Mouse (Mus musculus): ENCODE data around the gene Smndc1. TPM values are rescaled to one million over a fixed set of nuclear protein-coding genes. Genes with fewer than 3 reads are reported as not detected.

The Smndc1 gene
- 14.5 and 14.9 TPM in 2 replicates for polyA plus RNA-seq (2015; fragmentation: Nextera tagmentation; extraction: Ambion mirVana)

- H3K4me2 ChIP-seq (ENCODE audit: low read depth, low read length), result peak within 1 kb of the TSS; percentile 90
- peak within 1 kb of the TSS; percentile 99 for H3K9ac ChIP-seq (ENCODE audit: low read depth, low read length)
- H3K27me3 ChIP-seq (ENCODE audit: control insufficient read depth, insufficient read depth, low read depth, low read length), result no peaks in the 10 kb centered on the region
- H3K4me1 ChIP-seq (ENCODE audit: control insufficient read depth, low read depth, low read length), result peaks cover 24% of the 10 kb centered on the region
- no peaks in the 10 kb centered on the region for H3K9me3 ChIP-seq (replicated peaks; ENCODE audit: control insufficient read depth, low read length)
- peak within 1 kb of the TSS; percentile 100 for H3K4me3 ChIP-seq (ENCODE audit: low read depth, low read length)
- H3K36me3 ChIP-seq (ENCODE audit: control insufficient read depth, insufficient read depth), result peaks cover 21% of the 10 kb centered on the region
- peak; percentile 97 for ATAC-seq (ENCODE audit: low read depth)
- H3K27ac ChIP-seq (ENCODE audit: low read length), result peak within 1 kb of the TSS; percentile 98
- WGBS (ENCODE audit: insufficient replicate concordance), result under 1% methylated on average over 48 of the region's 48 CpGs
These were observed at the start of gene Smndc1 for GRCm38 (mm10) chr19:53390495-53391007. Gene Smndc1 (minus strand): TSS chr19:53390578.

- Histone ChIP-seq H3K27ac (ENCODE audit: low read length) (no peak overlapping the region), H3K4me3 (ENCODE audit: low read depth, low read length) (no peak overlapping the region), H3K9me3 (replicated peaks; ENCODE audit: control insufficient read depth, low read length) (no peaks in the 10 kb centered on the region), H3K9ac (ENCODE audit: low read depth, low read length) (no peak overlapping the region), H3K27me3 (ENCODE audit: control insufficient read depth, insufficient read depth, low read depth, low read length) (no peaks in the 10 kb centered on the region), H3K4me2 (ENCODE audit: low read depth, low read length) (no peak overlapping the region), H3K4me1 (ENCODE audit: control insufficient read depth, low read depth, low read length) (peaks cover 3% of the 10 kb centered on the region; the same call in 1 of the 2 replicates), H3K36me3 (ENCODE audit: control insufficient read depth, insufficient read depth) (no peaks in the 10 kb centered on the region)
- 64% methylated on average over 7 of the region's 7 CpGs for WGBS (ENCODE audit: insufficient replicate concordance)
- no peak for ATAC-seq (ENCODE audit: low read depth)
These were observed 49.0 kb upstream of the Smndc1 start for GRCm38 (mm10) chr19:53439340-53439739.

GRCm38 (mm10) chr19:53437991-53438390 lies 47.6 kb upstream of the Smndc1 start:
- H3K4me3 ChIP-seq (ENCODE audit: low read depth, low read length), result no peak overlapping the region
- WGBS (ENCODE audit: insufficient replicate concordance), result 49% methylated on average over 8 of the region's 8 CpGs
- H3K9ac ChIP-seq (ENCODE audit: low read depth, low read length), result no peak overlapping the region
- H3K27ac ChIP-seq (ENCODE audit: low read length), result no peak overlapping the region
- H3K4me1 ChIP-seq (ENCODE audit: control insufficient read depth, low read depth, low read length), result peaks cover 3% of the 10 kb centered on the region; the same call in 1 of the 2 replicates
- H3K36me3 ChIP-seq (ENCODE audit: control insufficient read depth, insufficient read depth), result no peaks in the 10 kb centered on the region
- no peaks in the 10 kb centered on the region for H3K9me3 ChIP-seq (replicated peaks; ENCODE audit: control insufficient read depth, low read length)
- H3K4me2 ChIP-seq (ENCODE audit: low read depth, low read length), result no peak overlapping the region
- no peaks in the 10 kb centered on the region for H3K27me3 ChIP-seq (ENCODE audit: control insufficient read depth, insufficient read depth, low read depth, low read length)
- ATAC-seq (ENCODE audit: low read depth), result no peak

- no peaks in the 10 kb centered on the region for H3K27me3 ChIP-seq (ENCODE audit: control insufficient read depth, insufficient read depth, low read depth, low read length)
- peaks cover 3% of the 10 kb centered on the region; the same call in 1 of the 2 replicates for H3K4me1 ChIP-seq (ENCODE audit: control insufficient read depth, low read depth, low read length)
- no peak overlapping the region for H3K9ac ChIP-seq (ENCODE audit: low read depth, low read length)
- H3K4me2 ChIP-seq (ENCODE audit: low read depth, low read length), result no peak overlapping the region
- no peaks in the 10 kb centered on the region for H3K9me3 ChIP-seq (replicated peaks; ENCODE audit: control insufficient read depth, low read length)
- 48% methylated on average over 8 of the region's 8 CpGs for WGBS (ENCODE audit: insufficient replicate concordance)
- peak; percentile 69 for ATAC-seq (ENCODE audit: low read depth)
- no peaks in the 10 kb centered on the region for H3K36me3 ChIP-seq (ENCODE audit: control insufficient read depth, insufficient read depth)
- no peak overlapping the region for H3K27ac ChIP-seq (ENCODE audit: low read length)
- no peak overlapping the region for H3K4me3 ChIP-seq (ENCODE audit: low read depth, low read length)
These were observed 47.1 kb upstream of the Smndc1 start for GRCm38 (mm10) chr19:53437311-53437958.

- 55% methylated on average over 10 of the region's 10 CpGs for WGBS (ENCODE audit: insufficient replicate concordance)
- ATAC-seq (ENCODE audit: low read depth), result no peak
- no peak overlapping the region for H3K4me3 ChIP-seq (ENCODE audit: low read depth, low read length)
These were observed 43.7 kb upstream of the Smndc1 start for GRCm38 (mm10) chr19:53433949-53434689.

GRCm38 (mm10) chr19:53431003-53431402 lies 40.6 kb upstream of the Smndc1 start:
- Histone ChIP-seq H3K4me1 (ENCODE audit: control insufficient read depth, low read depth, low read length) (no peaks in the 10 kb centered on the region), H3K27ac (ENCODE audit: low read length) (no peak overlapping the region), H3K4me3 (ENCODE audit: low read depth, low read length) (no peak overlapping the region), H3K36me3 (ENCODE audit: control insufficient read depth, insufficient read depth) (no peaks in the 10 kb centered on the region), H3K4me2 (ENCODE audit: low read depth, low read length) (no peak overlapping the region), H3K27me3 (ENCODE audit: control insufficient read depth, insufficient read depth, low read depth, low read length) (no peaks in the 10 kb centered on the region), H3K9me3 (replicated peaks; ENCODE audit: control insufficient read depth, low read length) (no peaks in the 10 kb centered on the region), H3K9ac (ENCODE audit: low read depth, low read length) (no peak overlapping the region)
- no peak for ATAC-seq (ENCODE audit: low read depth)
- WGBS (ENCODE audit: insufficient replicate concordance), result 77% methylated on average over 11 of the region's 11 CpGs

More at GRCm38 (mm10) chr19:53433949-53434689, 43.7 kb upstream of the Smndc1 start:
- Histone ChIP-seq H3K36me3 (ENCODE audit: control insufficient read depth, insufficient read depth) (no peaks in the 10 kb centered on the region), H3K27me3 (ENCODE audit: control insufficient read depth, insufficient read depth, low read depth, low read length) (no peaks in the 10 kb centered on the region), H3K9ac (ENCODE audit: low read depth, low read length) (no peak overlapping the region), H3K9me3 (replicated peaks; ENCODE audit: control insufficient read depth, low read length) (no peaks in the 10 kb centered on the region), H3K4me2 (ENCODE audit: low read depth, low read length) (no peak overlapping the region), H3K4me1 (ENCODE audit: control insufficient read depth, low read depth, low read length) (peaks cover 3% of the 10 kb centered on the region; the same call in 1 of the 2 replicates), H3K27ac (ENCODE audit: low read length) (no peak overlapping the region)

GRCm38 (mm10) chr19:53430356-53430755 lies 40.0 kb upstream of the Smndc1 start:
- no peak overlapping the region for H3K9ac ChIP-seq (ENCODE audit: low read depth, low read length)
- no peak overlapping the region for H3K4me2 ChIP-seq (ENCODE audit: low read depth, low read length)
- H3K9me3 ChIP-seq (replicated peaks; ENCODE audit: control insufficient read depth, low read length), result no peaks in the 10 kb centered on the region
- H3K27me3 ChIP-seq (ENCODE audit: control insufficient read depth, insufficient read depth, low read depth, low read length), result peaks cover 1% of the 10 kb centered on the region; the same call in 1 of the 2 replicates
- H3K27ac ChIP-seq (ENCODE audit: low read length), result no peak overlapping the region
- ATAC-seq (ENCODE audit: low read depth), result no peak
- no peaks in the 10 kb centered on the region for H3K36me3 ChIP-seq (ENCODE audit: control insufficient read depth, insufficient read depth)
- no peaks in the 10 kb centered on the region for H3K4me1 ChIP-seq (ENCODE audit: control insufficient read depth, low read depth, low read length)
- H3K4me3 ChIP-seq (ENCODE audit: low read depth, low read length), result no peak overlapping the region
- 78% methylated on average over 9 of the region's 9 CpGs for WGBS (ENCODE audit: insufficient replicate concordance)

GRCm38 (mm10) chr19:53427817-53428216 lies 37.4 kb upstream of the Smndc1 start:
- Histone ChIP-seq H3K4me3 (ENCODE audit: low read depth, low read length) (no peak overlapping the region), H3K4me1 (ENCODE audit: control insufficient read depth, low read depth, low read length) (no peaks in the 10 kb centered on the region; the same call in 1 of the 2 replicates), H3K36me3 (ENCODE audit: control insufficient read depth, insufficient read depth) (no peaks in the 10 kb centered on the region), H3K27ac (ENCODE audit: low read length) (no peak overlapping the region), H3K9me3 (replicated peaks; ENCODE audit: control insufficient read depth, low read length) (no peaks in the 10 kb centered on the region), H3K4me2 (ENCODE audit: low read depth, low read length) (no peak overlapping the region), H3K27me3 (ENCODE audit: control insufficient read depth, insufficient read depth, low read depth, low read length) (peaks cover 18% of the 10 kb centered on the region), H3K9ac (ENCODE audit: low read depth, low read length) (no peak overlapping the region)
- ATAC-seq (ENCODE audit: low read depth), result no peak
- WGBS (ENCODE audit: insufficient replicate concordance), result 35% methylated on average over 8 of the region's 8 CpGs

- Histone ChIP-seq H3K9ac (ENCODE audit: low read depth, low read length) (no peak overlapping the region), H3K4me3 (ENCODE audit: low read depth, low read length) (no peak overlapping the region), H3K4me1 (ENCODE audit: control insufficient read depth, low read depth, low read length) (no peaks in the 10 kb centered on the region; the same call in 1 of the 2 replicates), H3K27ac (ENCODE audit: low read length) (no peak overlapping the region), H3K36me3 (ENCODE audit: control insufficient read depth, insufficient read depth) (no peaks in the 10 kb centered on the region), H3K9me3 (replicated peaks; ENCODE audit: control insufficient read depth, low read length) (no peaks in the 10 kb centered on the region), H3K27me3 (ENCODE audit: control insufficient read depth, insufficient read depth, low read depth, low read length) (peaks cover 18% of the 10 kb centered on the region), H3K4me2 (ENCODE audit: low read depth, low read length) (no peak overlapping the region)
- ATAC-seq (ENCODE audit: low read depth), result no peak
- WGBS (ENCODE audit: insufficient replicate concordance), result 58% methylated on average over 7 of the region's 7 CpGs
These were observed 37.0 kb upstream of the Smndc1 start for GRCm38 (mm10) chr19:53427346-53427745.

Data from liver, embryonic 16.5 days (tissue).